Mouse (Mus musculus) testis, adult 2 months (tissue): Measurements from ENCODE around the gene Slc48a1.

Experiments
- CTCF ChIP-seq: fragments of 200-500 bp; IDR thresholded peaks from 2 replicates; pipeline ENCODE4 v1.5.1; 2012; ENCODE audit warnings: low read depth, mild to moderate bottlenecking, inconsistent platforms, low read length, moderate library complexity; ENCODE audit not compliant: control insufficient read depth, insufficient read depth, insufficient replicate concordance
- POLR2A ChIP-seq: fragments of 200-500 bp; IDR thresholded peaks from 2 replicates; pipeline ENCODE4 v1.6.1; 2012; ENCODE audit warnings: low read depth, mild to moderate bottlenecking, inconsistent platforms, low read length, moderate library complexity; ENCODE audit not compliant: control insufficient read depth

GRCm38 (mm10) chr15:97784561-97785161 is 6.3 kb downstream of the Slc48a1 start:
- TF ChIP-seq POLR2A: no peak
- TF ChIP-seq CTCF: no peak
